26 mouse cellular contexts compared by ENCODE assay signal in genomic region chr5:28277279-28277678, GRCm38 (mm10). TPM values are rescaled to one million over a fixed set of nuclear protein-coding genes. Genes with fewer than 3 reads are reported as not detected.
"Had no signal": no experiment of that assay in that cellular context is flagged by ENCODE, and none has a peak within 500 bp of the region (broad histone marks: within the 10 kb centered on the region; RNA-seq: fewer than 3 reads in every experiment).

No protein-coding gene starts in this region.

- H3K27me3 ChIP-seq: embryonic facial prominence, embryonic 12.5 days; embryonic facial prominence, embryonic 13.5 days; forebrain, embryonic 12.5 days; forebrain, embryonic 13.5 days; forebrain, embryonic 15.5 days had no signal

- H3K4me1 ChIP-seq: embryonic facial prominence, embryonic 12.5 days; embryonic facial prominence, embryonic 13.5 days; forebrain, embryonic 10.5 days; forebrain, embryonic 12.5 days; forebrain, embryonic 13.5 days; forebrain, embryonic 15.5 days had no signal

- H3K4me2 ChIP-seq: embryonic facial prominence, embryonic 12.5 days; embryonic facial prominence, embryonic 13.5 days; forebrain, embryonic 12.5 days; forebrain, embryonic 13.5 days; forebrain, embryonic 15.5 days had no signal

- H3K36me3 ChIP-seq: embryonic facial prominence, embryonic 12.5 days; embryonic facial prominence, embryonic 13.5 days; forebrain, embryonic 10.5 days; forebrain, embryonic 12.5 days; forebrain, embryonic 15.5 days had no signal

- H3K9me3 ChIP-seq: embryonic facial prominence, embryonic 12.5 days; embryonic facial prominence, embryonic 13.5 days; forebrain, embryonic 10.5 days; forebrain, embryonic 12.5 days; forebrain, embryonic 13.5 days; forebrain, embryonic 15.5 days had no signal

- H3K9ac ChIP-seq: embryonic facial prominence, embryonic 12.5 days; embryonic facial prominence, embryonic 13.5 days; forebrain, embryonic 12.5 days; forebrain, embryonic 13.5 days; forebrain, embryonic 15.5 days; forebrain, postnatal 0 days had no signal

- DNase-seq: cerebellum, adult 2 months; cerebellum, adult 8-10 months; cerebellum, adult 9-10 months; cerebellum, adult 9-11 months; cerebellum, postnatal 10 days; cerebellum, postnatal 14 days; cerebellum, postnatal 25 days; cerebellum, postnatal 36 days; embryo, embryonic 11 days; forebrain, postnatal 0 days; gastrocnemius, adult 2 months; gastrocnemius, postnatal 10 days; gastrocnemius, postnatal 14 days; gastrocnemius, postnatal 25 days; gastrocnemius, postnatal 36 days; heart, adult 18-20 months; heart, adult 2 months had no signal

- H3K4me3 ChIP-seq: embryonic facial prominence, embryonic 12.5 days; embryonic facial prominence, embryonic 13.5 days; erythroblast, embryonic 14.5 days; forebrain, embryonic 10.5 days; forebrain, embryonic 12.5 days; forebrain, embryonic 13.5 days; forebrain, embryonic 15.5 days; gastrocnemius, adult 2 months; heart, adult 2 months had no signal

- H3K27ac ChIP-seq: embryonic facial prominence, embryonic 12.5 days; embryonic facial prominence, embryonic 13.5 days; forebrain, embryonic 10.5 days; forebrain, embryonic 12.5 days; forebrain, embryonic 13.5 days; forebrain, embryonic 15.5 days; gastrocnemius, adult 2 months; heart, adult 2 months had no signal

- ATAC-seq: forebrain, embryonic 13.5 days; forebrain, embryonic 14.5 days; forebrain, embryonic 15.5 days; forebrain, embryonic 16.5 days; forebrain, postnatal 0 days had no signal

RNA-seq across cellular contexts. Expression of gene Cnpy1, which starts 31.7 kb away (rescaled TPM):
- polyA plus RNA-seq: erythroblast, embryonic 14.5 days; heart, adult 2 months had no signal
